Mouse (Mus musculus) stomach, postnatal 0 days (tissue): ENCODE measurements around the gene Megf11.
"Not testable (repeated sequence)": the region's sequence is repeated elsewhere in the genome, so short reads cannot be mapped to it uniquely, and the experiment has no call there.

Experiments used
- CTCF ChIP-seq: IDR thresholded peaks from 2 replicates; pipeline ENCODE4 v1.5.1; 2016; ENCODE audit warnings: antibody characterized with exemption, low read depth, mild to moderate bottlenecking, moderate library complexity
- EP300 ChIP-seq: optimal IDR thresholded peaks from 2 replicates; pipeline ENCODE3; 2016; ENCODE audit warnings: antibody characterized with exemption

GRCm38 (mm10) chr9:64477397-64477796 is 92.0 kb downstream of the Megf11 start:
- TF ChIP-seq CTCF, EP300: not testable (repeated sequence)
